Mouse (Mus musculus) layer of hippocampus, adult 9-10 months (tissue): Measurements from ENCODE around the gene 1700001P01Rik.

ENCODE experiments used
- DNase-seq: peaks from one replicate; pipeline ENCODE4 v3.0.0; 2022; ENCODE audit warnings: low spot score

1700001P01Rik gene

GRCm38 (mm10) chr11:97775808-97776496 is at the start of gene 1700001P01Rik:
Gene 1700001P01Rik (minus strand): TSS chr11:97775918.
- no peak for DNase-seq

GRCm38 (mm10) chr11:97825295-97825694 is 49.6 kb upstream of the 1700001P01Rik start:
- no peak for DNase-seq

- DNase-seq: no peak
Measured at GRCm38 (mm10) chr11:97824895-97825294, 49.2 kb upstream of the 1700001P01Rik start.

- no peak for DNase-seq
Measured at GRCm38 (mm10) chr11:97824168-97824567, 48.5 kb upstream of the 1700001P01Rik start.

- DNase-seq: no peak
Measured at GRCm38 (mm10) chr11:97822840-97823603, 47.3 kb upstream of the 1700001P01Rik start.

- DNase-seq: no peak
Measured at GRCm38 (mm10) chr11:97821401-97822064, 45.8 kb upstream of the 1700001P01Rik start.

- DNase-seq: no peak
Measured at GRCm38 (mm10) chr11:97820840-97821239, 45.1 kb upstream of the 1700001P01Rik start.

- no peak for DNase-seq
Measured at GRCm38 (mm10) chr11:97819923-97820322, 44.2 kb upstream of the 1700001P01Rik start.

GRCm38 (mm10) chr11:97819102-97819501 is 43.4 kb upstream of the 1700001P01Rik start:
- no peak for DNase-seq

GRCm38 (mm10) chr11:97818571-97818970 is 42.9 kb upstream of the 1700001P01Rik start:
- DNase-seq: no peak

- no peak for DNase-seq
Measured at GRCm38 (mm10) chr11:97818003-97818402, 42.3 kb upstream of the 1700001P01Rik start.

- no peak for DNase-seq
Measured at GRCm38 (mm10) chr11:97817379-97817778, 41.7 kb upstream of the 1700001P01Rik start.

- no peak for DNase-seq
Measured at GRCm38 (mm10) chr11:97816916-97817315, 41.2 kb upstream of the 1700001P01Rik start.

GRCm38 (mm10) chr11:97816176-97816575 is 40.5 kb upstream of the 1700001P01Rik start:
- DNase-seq: no peak

GRCm38 (mm10) chr11:97815736-97816135 is 40.0 kb upstream of the 1700001P01Rik start:
- no peak for DNase-seq

GRCm38 (mm10) chr11:97813746-97814515 is 38.2 kb upstream of the 1700001P01Rik start:
- DNase-seq: no peak

- DNase-seq: no peak
Measured at GRCm38 (mm10) chr11:97813085-97813484, 37.4 kb upstream of the 1700001P01Rik start.

- no peak for DNase-seq
Measured at GRCm38 (mm10) chr11:97812491-97812921, 36.8 kb upstream of the 1700001P01Rik start.

- no peak for DNase-seq
Measured at GRCm38 (mm10) chr11:97811569-97812362, 36.0 kb upstream of the 1700001P01Rik start.

GRCm38 (mm10) chr11:97810970-97811369 is 35.3 kb upstream of the 1700001P01Rik start:
- DNase-seq: no peak

- no peak for DNase-seq
Measured at GRCm38 (mm10) chr11:97810356-97810755, 34.6 kb upstream of the 1700001P01Rik start.
